8 mouse cellular contexts compared by ENCODE assay signal in the genomic region with DNA sequence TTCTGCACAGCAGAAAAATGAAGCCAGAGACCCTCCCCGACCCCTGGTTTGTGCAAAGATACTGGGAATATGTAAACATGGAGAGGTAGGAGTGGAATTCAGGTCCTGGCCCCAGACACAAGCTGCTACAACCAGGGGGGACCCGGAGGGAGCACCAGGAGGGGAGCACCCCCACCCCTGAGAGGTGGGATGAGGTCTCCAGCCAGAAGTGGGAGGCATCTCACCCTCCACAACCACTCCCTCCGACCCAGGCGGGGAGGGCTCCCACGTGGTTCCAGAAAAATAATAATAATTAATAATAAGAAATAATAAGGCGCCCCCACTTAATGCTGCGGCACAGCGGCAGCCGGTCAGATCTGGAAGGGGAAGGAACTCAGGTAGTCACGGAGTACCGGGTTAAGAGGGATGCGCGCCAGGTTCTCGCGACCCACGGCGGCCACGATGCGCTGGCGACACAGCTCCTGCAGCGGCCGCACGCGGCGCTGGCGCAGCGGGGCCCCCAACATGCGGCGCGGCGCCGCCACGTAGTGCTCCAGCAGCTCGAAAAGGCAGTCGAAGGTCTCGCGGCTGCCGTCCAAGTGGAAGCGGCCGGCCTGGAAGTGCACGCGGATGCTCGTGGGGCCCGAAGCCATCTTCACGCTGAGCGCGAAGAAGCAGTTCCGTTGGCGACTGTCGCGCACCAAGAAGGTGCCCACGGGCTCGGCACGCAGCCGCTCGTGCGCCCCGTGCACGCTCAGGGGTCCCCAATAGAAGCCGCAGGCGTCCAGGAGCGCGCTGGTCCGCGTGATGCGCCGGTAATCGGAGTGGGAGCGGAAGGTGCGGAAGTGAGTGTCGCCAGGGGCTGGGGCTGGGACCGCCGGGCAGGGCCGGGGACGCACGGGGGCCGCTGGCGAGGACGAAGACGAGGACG. TPM values are rescaled to one million over a fixed set of nuclear protein-coding genes. Genes with fewer than 3 reads are reported as not detected.
DNase-seq lines count a peak whose midpoint lies in the region; ATAC-seq and TF ChIP-seq lines count a peak whose summit lies in the region.

No protein-coding gene starts in this region.

- DNase-seq in layer of hippocampus, postnatal 10 days (ENCODE audit: low spot score in 2 of 2): peak; percentile 42 to 56
- DNase-seq in layer of hippocampus, postnatal 36 days: no peak
- no peak for DNase-seq in intestine, embryonic 14.5 days (ENCODE audit: low spot score)
- no peak for DNase-seq in liver, embryonic 13.5 days

- H3K9me3 ChIP-seq in forebrain, embryonic 15.5 days: no peaks in the 10 kb centered on the region
- H3K9me3 ChIP-seq in intestine, embryonic 14.5 days (ENCODE audit: control insufficient read depth, low read length): no peaks in the 10 kb centered on the region
- H3K9me3 ChIP-seq in liver, embryonic 13.5 days (replicated peaks): no peaks in the 10 kb centered on the region
- H3K9me3 ChIP-seq in neural tube, embryonic 15.5 days (replicated peaks): no peaks in the 10 kb centered on the region

- H3K27ac ChIP-seq in bone marrow, adult 2 months (ENCODE audit: control insufficient read depth, insufficient read depth, low read depth, low read length, poor library complexity): peak overlapping the region; percentile 63
- no peak overlapping the region for H3K27ac ChIP-seq in forebrain, embryonic 15.5 days (replicated peaks)
- peak overlapping the region; percentile 98; the same call in 1 of the 2 replicates for H3K27ac ChIP-seq in intestine, embryonic 14.5 days (ENCODE audit: low read depth)
- no peak overlapping the region; the same call in 1 of the 2 replicates for H3K27ac ChIP-seq in liver, embryonic 13.5 days
- peak overlapping the region; percentile 94 for H3K27ac ChIP-seq in neural tube, embryonic 15.5 days (replicated peaks)

- peak overlapping the region; percentile 98 for H3K4me2 ChIP-seq in forebrain, embryonic 15.5 days (replicated peaks)
- H3K4me2 ChIP-seq in intestine, embryonic 14.5 days (ENCODE audit: low read length): peak overlapping the region; percentile 99
- H3K4me2 ChIP-seq in liver, embryonic 13.5 days: peak overlapping the region; percentile 99
- H3K4me2 ChIP-seq in neural tube, embryonic 15.5 days: peak overlapping the region; percentile 90

- peak overlapping the region; percentile 63 for H3K9ac ChIP-seq in forebrain, embryonic 15.5 days (replicated peaks)
- peak overlapping the region; percentile 73 for H3K9ac ChIP-seq in intestine, embryonic 14.5 days (ENCODE audit: low read length)
- H3K9ac ChIP-seq in liver, embryonic 13.5 days: peak overlapping the region; percentile 78
- peak overlapping the region; percentile 79 for H3K9ac ChIP-seq in neural tube, embryonic 15.5 days (replicated peaks)

- 3% methylated on average over 81 of the region's 81 CpGs for WGBS in bone marrow, adult 2 months
- 4% methylated on average over 81 of the region's 81 CpGs for WGBS in forebrain, embryonic 15.5 days
- WGBS in intestine, embryonic 14.5 days: 2% methylated on average over 81 of the region's 81 CpGs
- 3% methylated on average over 81 of the region's 81 CpGs for WGBS in liver, embryonic 13.5 days (ENCODE audit: insufficient replicate concordance)
- 2% methylated on average over 81 of the region's 81 CpGs for WGBS in neural tube, embryonic 15.5 days

- peaks cover 15% of the 10 kb centered on the region; the same call in 1 of the 2 replicates for H3K27me3 ChIP-seq in forebrain, embryonic 15.5 days
- H3K27me3 ChIP-seq in intestine, embryonic 14.5 days (replicated peaks; ENCODE audit: control insufficient read depth, insufficient read depth, low read length): no peaks in the 10 kb centered on the region
- peaks cover 47% of the 10 kb centered on the region for H3K27me3 ChIP-seq in liver, embryonic 13.5 days
- H3K27me3 ChIP-seq in neural tube, embryonic 15.5 days (replicated peaks): peaks cover 8% of the 10 kb centered on the region; the same call in 1 of the 2 replicates

- no peak; the same call in 1 of the 2 replicates for ATAC-seq in forebrain, embryonic 15.5 days (replicated peaks)
- peak; percentile 7; the same call in 1 of the 2 replicates for ATAC-seq in intestine, embryonic 14.5 days (replicated peaks; ENCODE audit: low FRiP score, low TSS enrichment, low read depth)
- ATAC-seq in liver, embryonic 13.5 days (ENCODE audit: low read depth): no peak
- peak; percentile 36 for ATAC-seq in neural tube, embryonic 15.5 days (ENCODE audit: low FRiP score)
- ATAC-seq in granulocyte monocyte progenitor cell, adult 5-6 weeks (replicated peaks; ENCODE audit: poor library complexity, severe bottlenecking): no peak

- TF ChIP-seq CTCF in bone marrow, adult 2 months (IDR thresholded peaks at IDR 0.05; ENCODE audit: control insufficient read depth, insufficient read depth, low read length): no peak

- peaks cover 6% of the 10 kb centered on the region for H3K4me1 ChIP-seq in bone marrow, adult 2 months (ENCODE audit: control insufficient read depth, insufficient read depth, low read length)
- peaks cover 19% of the 10 kb centered on the region for H3K4me1 ChIP-seq in forebrain, embryonic 15.5 days
- peaks cover 32% of the 10 kb centered on the region for H3K4me1 ChIP-seq in intestine, embryonic 14.5 days (replicated peaks; ENCODE audit: control insufficient read depth, insufficient read depth, low read length)
- peaks cover 41% of the 10 kb centered on the region for H3K4me1 ChIP-seq in liver, embryonic 13.5 days (replicated peaks)
- peaks cover 40% of the 10 kb centered on the region for H3K4me1 ChIP-seq in neural tube, embryonic 15.5 days

- 0 out of 2 replicates have a peak, but pooled peaks have one; percentile 23 for TF ChIP-seq POLR2A in bone marrow, adult 2 months (IDR thresholded peaks at IDR 0.05; ENCODE audit: borderline replicate concordance, control insufficient read depth, low read depth, low read length)

- peak overlapping the region; percentile 94 for H3K4me3 ChIP-seq in bone marrow, adult 2 months (replicated peaks; ENCODE audit: control insufficient read depth, low read depth, low read length)
- H3K4me3 ChIP-seq in forebrain, embryonic 15.5 days: peak overlapping the region; percentile 75
- peak overlapping the region; percentile 57 for H3K4me3 ChIP-seq in intestine, embryonic 14.5 days (ENCODE audit: low read depth, low read length)
- peak overlapping the region; percentile 89 for H3K4me3 ChIP-seq in liver, embryonic 13.5 days (replicated peaks)
- H3K4me3 ChIP-seq in neural tube, embryonic 15.5 days (replicated peaks): peak overlapping the region; percentile 72

- no peaks in the 10 kb centered on the region for H3K36me3 ChIP-seq in forebrain, embryonic 15.5 days
- H3K36me3 ChIP-seq in intestine, embryonic 14.5 days (ENCODE audit: control insufficient read depth, insufficient read depth, low read length): no peaks in the 10 kb centered on the region
- no peaks in the 10 kb centered on the region for H3K36me3 ChIP-seq in liver, embryonic 13.5 days
- no peaks in the 10 kb centered on the region for H3K36me3 ChIP-seq in neural tube, embryonic 15.5 days

RNA-seq across cellular contexts. Expression of gene Socs1, which starts 1.2 kb away (rescaled TPM):
- total RNA-seq in layer of hippocampus, postnatal 10 days (2021): 1 to 10 TPM; 1.3 to 1.5 TPM
- under 1 TPM; 0.42 to 0.66 TPM for total RNA-seq in layer of hippocampus, postnatal 36 days (2021)
- polyA plus RNA-seq in bone marrow, adult 2 months (2011; ENCODE audit: insufficient read depth, insufficient read length, low replicate concordance, missing spikeins): 2.8 and 4.8 TPM in 2 replicates
- polyA plus RNA-seq in forebrain, embryonic 15.5 days (2015; fragmentation: Nextera tagmentation; extraction: Ambion mirVana): 1.7 and 2.1 TPM in 2 replicates
- 5.6 and 6.1 TPM in 2 replicates for polyA plus RNA-seq in intestine, embryonic 14.5 days (2014; fragmentation: Nextera tagmentation; extraction: Ambion mirVana)
- polyA plus RNA-seq in liver, embryonic 13.5 days (2015; fragmentation: Nextera tagmentation; extraction: Ambion mirVana): 1.2 and 1.3 TPM in 2 replicates
- 5.7 and 11.9 TPM in 2 replicates for polyA plus RNA-seq in neural tube, embryonic 15.5 days (2015; fragmentation: Nextera tagmentation; extraction: Ambion mirVana)
- 0.41 TPM in 1 of 2 replicates, not detected in the other for total RNA-seq in granulocyte monocyte progenitor cell, adult 5-6 weeks (2014; fragmentation: Nextera tagmentation)
- total RNA-seq in granulocyte monocyte progenitor cell, adult 5-6 weeks (2017): 1.2 TPM in 2 replicates

RNA-seq across cellular contexts. Expression of gene Tnp2, which starts 4.3 kb away (rescaled TPM):
- not detected for total RNA-seq in layer of hippocampus, postnatal 10 days (2021)
- not detected for total RNA-seq in layer of hippocampus, postnatal 36 days (2021)
- not detected in 2 replicates for polyA plus RNA-seq in bone marrow, adult 2 months (2011; ENCODE audit: insufficient read depth, insufficient read length, low replicate concordance, missing spikeins)
- not detected in 2 replicates for polyA plus RNA-seq in forebrain, embryonic 15.5 days (2015; fragmentation: Nextera tagmentation; extraction: Ambion mirVana)
- polyA plus RNA-seq in intestine, embryonic 14.5 days (2014; fragmentation: Nextera tagmentation; extraction: Ambion mirVana): not detected in 2 replicates
- not detected in 2 replicates for polyA plus RNA-seq in liver, embryonic 13.5 days (2015; fragmentation: Nextera tagmentation; extraction: Ambion mirVana)
- not detected in 2 replicates for polyA plus RNA-seq in neural tube, embryonic 15.5 days (2015; fragmentation: Nextera tagmentation; extraction: Ambion mirVana)
- not detected in 2 replicates for total RNA-seq in granulocyte monocyte progenitor cell, adult 5-6 weeks (2014; fragmentation: Nextera tagmentation)
- total RNA-seq in granulocyte monocyte progenitor cell, adult 5-6 weeks (2017): not detected in 2 replicates

RNA-seq across cellular contexts. Expression of gene Prm3, which starts 6.6 kb away (rescaled TPM):
- not detected for total RNA-seq in layer of hippocampus, postnatal 10 days (2021)
- not detected for total RNA-seq in layer of hippocampus, postnatal 36 days (2021)
- not detected in 2 replicates for polyA plus RNA-seq in bone marrow, adult 2 months (2011; ENCODE audit: insufficient read depth, insufficient read length, low replicate concordance, missing spikeins)
- not detected in 2 replicates for polyA plus RNA-seq in forebrain, embryonic 15.5 days (2015; fragmentation: Nextera tagmentation; extraction: Ambion mirVana)
- not detected in 2 replicates for polyA plus RNA-seq in intestine, embryonic 14.5 days (2014; fragmentation: Nextera tagmentation; extraction: Ambion mirVana)
- polyA plus RNA-seq in liver, embryonic 13.5 days (2015; fragmentation: Nextera tagmentation; extraction: Ambion mirVana): not detected in 2 replicates
- not detected in 2 replicates for polyA plus RNA-seq in neural tube, embryonic 15.5 days (2015; fragmentation: Nextera tagmentation; extraction: Ambion mirVana)
- total RNA-seq in granulocyte monocyte progenitor cell, adult 5-6 weeks (2014; fragmentation: Nextera tagmentation): not detected in 2 replicates
- total RNA-seq in granulocyte monocyte progenitor cell, adult 5-6 weeks (2017): not detected in 2 replicates

RNA-seq across cellular contexts. Expression of gene Prm2, which starts 11.8 kb away (rescaled TPM):
- not detected for total RNA-seq in layer of hippocampus, postnatal 10 days (2021)
- not detected for total RNA-seq in layer of hippocampus, postnatal 36 days (2021)
- not detected in 2 replicates for polyA plus RNA-seq in bone marrow, adult 2 months (2011; ENCODE audit: insufficient read depth, insufficient read length, low replicate concordance, missing spikeins)
- polyA plus RNA-seq in forebrain, embryonic 15.5 days (2015; fragmentation: Nextera tagmentation; extraction: Ambion mirVana): not detected in 2 replicates
- polyA plus RNA-seq in intestine, embryonic 14.5 days (2014; fragmentation: Nextera tagmentation; extraction: Ambion mirVana): not detected in 2 replicates
- polyA plus RNA-seq in liver, embryonic 13.5 days (2015; fragmentation: Nextera tagmentation; extraction: Ambion mirVana): not detected in 2 replicates
- not detected in 2 replicates for polyA plus RNA-seq in neural tube, embryonic 15.5 days (2015; fragmentation: Nextera tagmentation; extraction: Ambion mirVana)
- total RNA-seq in granulocyte monocyte progenitor cell, adult 5-6 weeks (2014; fragmentation: Nextera tagmentation): not detected in 2 replicates
- total RNA-seq in granulocyte monocyte progenitor cell, adult 5-6 weeks (2017): not detected in 2 replicates

RNA-seq across cellular contexts. Expression of gene Prm1, which starts 21.5 kb away (rescaled TPM):
- not detected for total RNA-seq in layer of hippocampus, postnatal 10 days (2021)
- total RNA-seq in layer of hippocampus, postnatal 36 days (2021): not detected
- 4.6 TPM in 1 of 2 replicates, not detected in the other for polyA plus RNA-seq in bone marrow, adult 2 months (2011; ENCODE audit: insufficient read depth, insufficient read length, low replicate concordance, missing spikeins)
- polyA plus RNA-seq in forebrain, embryonic 15.5 days (2015; fragmentation: Nextera tagmentation; extraction: Ambion mirVana): not detected in 2 replicates
- polyA plus RNA-seq in intestine, embryonic 14.5 days (2014; fragmentation: Nextera tagmentation; extraction: Ambion mirVana): not detected in 2 replicates
- polyA plus RNA-seq in liver, embryonic 13.5 days (2015; fragmentation: Nextera tagmentation; extraction: Ambion mirVana): not detected in 2 replicates
- polyA plus RNA-seq in neural tube, embryonic 15.5 days (2015; fragmentation: Nextera tagmentation; extraction: Ambion mirVana): 0.50 and 0.89 TPM in 2 replicates
- not detected in 2 replicates for total RNA-seq in granulocyte monocyte progenitor cell, adult 5-6 weeks (2014; fragmentation: Nextera tagmentation)
- total RNA-seq in granulocyte monocyte progenitor cell, adult 5-6 weeks (2017): not detected in 2 replicates

Comparison
In these comparisons a context has a peak if more than half of its experiments do, and no peak if none do; other contexts are left out.
1. DNase-seq: peak in layer of hippocampus, postnatal 10 days (2 of 2); none in layer of hippocampus, postnatal 36 days (0 of 2), intestine, embryonic 14.5 days (single experiment) and liver, embryonic 13.5 days (single experiment).
2. H3K27ac ChIP-seq: peak in bone marrow, adult 2 months (single experiment), intestine, embryonic 14.5 days (single experiment) and neural tube, embryonic 15.5 days (single experiment); none in forebrain, embryonic 15.5 days (single experiment) and liver, embryonic 13.5 days (single experiment).
3. ATAC-seq: peak in intestine, embryonic 14.5 days (single experiment) and neural tube, embryonic 15.5 days (single experiment); none in forebrain, embryonic 15.5 days (single experiment), liver, embryonic 13.5 days (single experiment) and granulocyte monocyte progenitor cell, adult 5-6 weeks (single experiment).
4. Peak in every context shown above with its lines, with median percentiles within 50 percentile points of each other: H3K4me3 ChIP-seq, H3K4me2 ChIP-seq and H3K9ac ChIP-seq.